ENCODE assay signal across 8 mouse cellular contexts in genomic region chr10:111165219-111165981, GRCm38 (mm10). TPM values are rescaled to one million over a fixed set of nuclear protein-coding genes. Genes with fewer than 3 reads are reported as not detected.
DNase-seq lines count a peak whose midpoint lies in the region; ATAC-seq and TF ChIP-seq lines count a peak whose summit lies in the region.

No protein-coding gene starts in this region.

- no peaks in the 10 kb centered on the region for H3K27me3 ChIP-seq in heart, adult 2 months (ENCODE audit: control insufficient read depth, insufficient read depth, low read length)
- no peaks in the 10 kb centered on the region for H3K27me3 ChIP-seq in kidney, adult 2 months (replicated peaks; ENCODE audit: control insufficient read depth, insufficient read depth, low read length)
- no peaks in the 10 kb centered on the region for H3K27me3 ChIP-seq in liver, postnatal 0 days (ENCODE audit: insufficient read depth, low read length)
- H3K27me3 ChIP-seq in neural tube, embryonic 11.5 days (ENCODE audit: control insufficient read depth, insufficient read depth, low read length) = no peaks in the 10 kb centered on the region

- WGBS in heart, adult 2 months = 1% methylated on average over 52 of the region's 52 CpGs
- under 1% methylated on average over 52 of the region's 52 CpGs for WGBS in kidney, adult 2 months
- under 1% methylated on average over 50 of the region's 52 CpGs for WGBS in liver, postnatal 0 days (ENCODE audit: insufficient replicate concordance)
- WGBS in neural tube, embryonic 11.5 days = under 1% methylated on average over 52 of the region's 52 CpGs

- peak; percentile 64 for DNase-seq in 3134 (ENCODE audit: extremely low read depth, insufficient read length, low spot score)
- peak; percentile 85 for DNase-seq in T-cell, adult 2 months (ENCODE audit: low spot score)
- peak; percentile 17 for DNase-seq in embryo, embryonic 11.5 days (ENCODE audit: low read depth, low spot score)
- peak; percentile 72 to 76 for DNase-seq in heart, adult 2 months
- peak; percentile 52 for DNase-seq in kidney, adult 2 months
- peak; percentile 72 for DNase-seq in liver, postnatal 0 days
- DNase-seq in neural tube, embryonic 11.5 days (ENCODE audit: low spot score) = peak; percentile 68
- peak; percentile 74 for DNase-seq in testis, postnatal 10 days (ENCODE audit: low spot score)

- peak overlapping the region; percentile 99 for H3K9ac ChIP-seq in heart, adult 2 months (ENCODE audit: low read depth, low read length)
- peak overlapping the region; percentile 100 for H3K9ac ChIP-seq in liver, postnatal 0 days (replicated peaks)
- H3K9ac ChIP-seq in neural tube, embryonic 11.5 days (ENCODE audit: low read length) = peak overlapping the region; percentile 90

- H3K27ac ChIP-seq in heart, adult 2 months = peak overlapping the region; percentile 90
- H3K27ac ChIP-seq in kidney, adult 2 months (ENCODE audit: insufficient read depth, low read depth, low read length) = peak overlapping the region; percentile 88
- H3K27ac ChIP-seq in liver, postnatal 0 days (ENCODE audit: low read depth) = peak overlapping the region; percentile 96
- H3K27ac ChIP-seq in neural tube, embryonic 11.5 days (ENCODE audit: low read depth, low read length) = peak overlapping the region; percentile 85

- H3K36me3 ChIP-seq in heart, adult 2 months (ENCODE audit: control insufficient read depth, insufficient read depth, low read length) = peaks cover 21% of the 10 kb centered on the region
- no peaks in the 10 kb centered on the region for H3K36me3 ChIP-seq in kidney, adult 2 months (ENCODE audit: control insufficient read depth, insufficient read depth, low read length)
- H3K36me3 ChIP-seq in liver, postnatal 0 days (replicated peaks; ENCODE audit: insufficient read depth, low read length) = no peaks in the 10 kb centered on the region
- no peaks in the 10 kb centered on the region for H3K36me3 ChIP-seq in neural tube, embryonic 11.5 days (ENCODE audit: control insufficient read depth, insufficient read depth, low read length)

- H3K4me1 ChIP-seq in heart, adult 2 months (ENCODE audit: control insufficient read depth, insufficient read depth, low read length) = peaks cover 7% of the 10 kb centered on the region
- H3K4me1 ChIP-seq in kidney, adult 2 months (ENCODE audit: control insufficient read depth, insufficient read depth, low read length) = peaks cover 6% of the 10 kb centered on the region; the same call in 1 of the 2 replicates
- peaks cover 39% of the 10 kb centered on the region for H3K4me1 ChIP-seq in liver, postnatal 0 days (ENCODE audit: insufficient read depth)
- no peaks in the 10 kb centered on the region for H3K4me1 ChIP-seq in neural tube, embryonic 11.5 days (ENCODE audit: control insufficient read depth, insufficient read depth, low read length)

- no peak; the same call in 1 of the 2 replicates for TF ChIP-seq CTCF in heart, adult 2 months (IDR thresholded peaks at IDR 0.05)
- TF ChIP-seq CTCF in kidney, adult 2 months (conservative IDR thresholded peaks at IDR 0.05; ENCODE audit: insufficient read depth, insufficient read length, low read depth, low read length) = no peak
- no peak for TF ChIP-seq CTCF in liver, postnatal 0 days (IDR thresholded peaks at IDR 0.05; ENCODE audit: low read depth)

- no peaks in the 10 kb centered on the region for H3K9me3 ChIP-seq in liver, postnatal 0 days (ENCODE audit: low read length)
- H3K9me3 ChIP-seq in neural tube, embryonic 11.5 days (ENCODE audit: control insufficient read depth, low read length) = no peaks in the 10 kb centered on the region

- TF ChIP-seq POLR2A in heart, adult 2 months (IDR thresholded peaks at IDR 0.05; ENCODE audit: insufficient read depth, low read depth, low read length) = no peak
- TF ChIP-seq POLR2A in kidney, adult 2 months (IDR thresholded peaks at IDR 0.05; ENCODE audit: low read depth, low read length) = no peak

- TF ChIP-seq EP300 in heart, adult 2 months (IDR thresholded peaks at IDR 0.05; ENCODE audit: insufficient read depth, low read depth, low read length) = no peak
- no peak for TF ChIP-seq EP300 in liver, postnatal 0 days (IDR thresholded peaks at IDR 0.05; ENCODE audit: low read depth)

- H3K4me3 ChIP-seq in heart, adult 2 months = peak overlapping the region; percentile 97
- H3K4me3 ChIP-seq in kidney, adult 2 months (ENCODE audit: insufficient read depth, low read depth, low read length) = peak overlapping the region; percentile 96
- peak overlapping the region; percentile 100 for H3K4me3 ChIP-seq in liver, postnatal 0 days (ENCODE audit: low read depth, low read length)
- H3K4me3 ChIP-seq in neural tube, embryonic 11.5 days (ENCODE audit: low read depth, low read length) = peak overlapping the region; percentile 80

- peak overlapping the region; percentile 69 for H3K4me2 ChIP-seq in liver, postnatal 0 days (ENCODE audit: low read depth, low read length)
- peak overlapping the region; percentile 85 for H3K4me2 ChIP-seq in neural tube, embryonic 11.5 days (ENCODE audit: low read depth)

- peak; percentile 9; the same call in 1 of the 2 replicates for ATAC-seq in liver, postnatal 0 days
- ATAC-seq in neural tube, embryonic 11.5 days (ENCODE audit: insufficient read depth, low FRiP score, low TSS enrichment) = peak; percentile 10

- peaks cover 3% of the 10 kb centered on the region for H3K79me2 ChIP-seq in heart, adult 2 months (replicated peaks; ENCODE audit: control insufficient read depth, insufficient read depth, low read length)

- intact Hi-C loops in heart, adult 2 months (cut with DNase I) = loop anchor here (2.0 kb wide), 1 partner anchor 133 kb away; the partner anchor contains the start of gene Bbs10

RNA-seq across cellular contexts. Expression of gene Osbpl8, which starts 0.8 kb away (rescaled TPM):
- total RNA-seq in heart, adult 2 months (2021) = 10 to 100 TPM; 70.0 to 73.7 TPM
- 10.9 and 23.9 TPM in 2 replicates for polyA plus RNA-seq in heart, adult 2 months (2012; rRNA removed)
- polyA plus RNA-seq in kidney, adult 2 months (2012; rRNA removed) = 17.1 and 17.6 TPM in 2 replicates
- 5.4 and 5.6 TPM in 2 replicates for polyA plus RNA-seq in liver, postnatal 0 days (2015; fragmentation: Nextera tagmentation; extraction: Ambion mirVana)
- 11.7 and 11.8 TPM in 2 replicates for polyA plus RNA-seq in neural tube, embryonic 11.5 days (2014; fragmentation: Nextera tagmentation; extraction: Ambion mirVana)

Comparison
In these comparisons a context has a peak if more than half of its experiments do, and no peak if none do; other contexts are left out.
1. Peak in every context shown above with its lines: DNase-seq, ATAC-seq, H3K4me3 ChIP-seq and H3K27ac ChIP-seq.
2. DNase-seq: peak in every context shown above with its lines; median percentile 85 in T-cell, adult 2 months; 74 in heart, adult 2 months; 74 in testis, postnatal 10 days; 72 in liver, postnatal 0 days; 68 in neural tube, embryonic 11.5 days; 64 in 3134; 52 in kidney, adult 2 months; 17 in embryo, embryonic 11.5 days.